25 mouse cellular contexts compared by ENCODE assay signal in the genomic region with DNA sequence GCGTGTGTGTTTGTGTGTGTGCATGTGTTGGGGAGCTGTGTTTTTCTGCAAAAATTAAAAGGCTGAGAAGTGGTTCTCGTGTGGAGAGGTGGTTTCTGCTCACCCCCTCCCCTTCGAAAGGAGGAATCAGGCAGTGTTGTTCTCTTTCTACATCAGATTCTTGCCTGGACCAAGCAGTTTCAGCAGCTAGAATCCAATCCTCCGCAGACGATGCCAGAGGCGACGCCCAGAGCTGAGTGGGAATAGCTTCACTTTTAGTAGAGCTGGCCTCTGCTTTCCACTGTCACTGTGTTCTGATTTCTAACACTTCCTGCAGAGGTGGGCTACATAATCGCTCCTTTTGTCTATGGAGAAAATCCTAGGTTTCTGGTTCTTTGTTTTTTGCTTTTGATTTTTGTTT. TPM values are rescaled to one million over a fixed set of nuclear protein-coding genes. Genes with fewer than 3 reads are reported as not detected.
A peak's percentile ranks its signal among the peaks of the same experiment; 100 is the strongest.
DNase-seq lines count a peak whose midpoint lies in the region; ATAC-seq and TF ChIP-seq lines count a peak whose summit lies in the region.
"Had no signal": no experiment of that assay in that cellular context is flagged by ENCODE, and none has a peak within 500 bp of the region (broad histone marks: within the 10 kb centered on the region; RNA-seq: fewer than 3 reads in every experiment).

No protein-coding gene starts in this region.

- TF ChIP-seq CTCF in left cerebral cortex, adult 2 months (IDR thresholded peaks at IDR 0.05) = no peak

- intact Hi-C loops in left cerebral cortex, adult 2 months (cut with DNase I) = no loop called here
- intact Hi-C loops in left cerebral cortex, postnatal 4 days (cut with DNase I) = no loop called here

- peak overlapping the region; percentile 25 for H3K27ac ChIP-seq in left cerebral cortex, adult 2 months
- H3K27ac ChIP-seq: embryonic facial prominence, embryonic 12.5 days; forebrain, embryonic 12.5 days; heart, embryonic 10.5 days; hindbrain, embryonic 15.5 days; limb, embryonic 10.5 days; midbrain, embryonic 15.5 days; stomach, embryonic 15.5 days had no signal

- no peak for DNase-seq in frontal cortex, postnatal 14 days (ENCODE audit: low spot score in 2 of 2)
- DNase-seq in left cerebral cortex, adult 2 months (ENCODE audit: extremely low spot score in 1 of 2, low spot score in 2 of 2) = no peak
- no peak for DNase-seq in left cerebral cortex, postnatal 4 days
- DNase-seq in right cerebral cortex, adult 2 months (ENCODE audit: low spot score in 2 of 2) = peak; percentile 38 to 41
- no peak for DNase-seq in right cerebral cortex, postnatal 4 days
- DNase-seq in telencephalon, adult 2 months (ENCODE audit: low read depth, low spot score) = peak; percentile 31
- no peak for DNase-seq in kidney, postnatal 14 days
- DNase-seq: adrenal gland, adult 8-10 months; cerebellum, adult 18-20 months; cerebellum, postnatal 14 days; kidney, adult 9 months; kidney, postnatal 25 days; lung, postnatal 4 days; thymus, adult 18-20 months had no signal

- H3K4me3 ChIP-seq in left cerebral cortex, adult 2 months = no peak overlapping the region
- H3K4me3 ChIP-seq: embryonic facial prominence, embryonic 12.5 days; forebrain, embryonic 12.5 days; heart, embryonic 10.5 days; hindbrain, embryonic 15.5 days; layer of hippocampus, adult 2 months; limb, embryonic 10.5 days; midbrain, embryonic 15.5 days; myocyte; stomach, embryonic 15.5 days had no signal

- peak; percentile 62 for ATAC-seq in frontal cortex, adult (ENCODE audit: low TSS enrichment)
- ATAC-seq: activated CD4-positive, CD25-positive, alpha-beta regulatory T cell, adult 4 months; midbrain, embryonic 15.5 days had no signal

RNA-seq across cellular contexts. Expression of a gene that starts 31.0 kb away (rescaled TPM):
- 10 to 100 TPM; 59.7 to 61.2 TPM for total RNA-seq in left cerebral cortex, adult 2 months (2021)
- total RNA-seq in left cerebral cortex, postnatal 4 days (2021) = 100 to 1,000 TPM in 1 of 2 experiments, 10 to 100 TPM in 1; 98.6 to 110 TPM

Comparison
In these comparisons a context has a peak if more than half of its experiments do, and no peak if none do; other contexts are left out.
1. DNase-seq: peak in right cerebral cortex, adult 2 months (2 of 2) and telencephalon, adult 2 months (single experiment); none in frontal cortex, postnatal 14 days (0 of 2), left cerebral cortex, adult 2 months (0 of 2), left cerebral cortex, postnatal 4 days (single experiment), right cerebral cortex, postnatal 4 days (single experiment) and kidney, postnatal 14 days (single experiment).